Mouse (Mus musculus) embryonic facial prominence, embryonic 13.5 days (tissue): ENCODE measurements around the gene Fam81b. TPM values are rescaled to one million over a fixed set of nuclear protein-coding genes. Genes with fewer than 3 reads are reported as not detected.
"Not testable (repeated sequence)": the region's sequence is repeated elsewhere in the genome, so short reads cannot be mapped to it uniquely, and the experiment has no call there.

Experiments used
- ATAC-seq: fragments of 200-750 bp; cut with Nextera tagmentation; 2 replicates; pipeline ENCODE4 v1.8.0; 2017; ENCODE audit warnings: low read depth; ENCODE audit not compliant: insufficient number of reproducible peaks, insufficient read depth, low FRiP score, low TSS enrichment
- H3K27ac ChIP-seq: fragments of 300-500 bp; sonication (generic); 2 replicates; pipeline ENCODE4 v1.5.1; 2015; ENCODE audit warnings: moderate library complexity, mild to moderate bottlenecking, inconsistent platforms
- H3K27me3 ChIP-seq: fragments of 300-500 bp; sonication (generic); 2 replicates; pipeline ENCODE4 v1.6.1; 2015; ENCODE audit warnings: mild to moderate bottlenecking, inconsistent platforms
- H3K36me3 ChIP-seq: fragments of 300-500 bp; sonication (generic); 2 replicates; pipeline ENCODE4 v1.6.1; 2015; ENCODE audit warnings: mild to moderate bottlenecking, inconsistent platforms
- H3K4me1 ChIP-seq: fragments of 300-500 bp; sonication (generic); 2 replicates; pipeline ENCODE4 v1.6.1; 2015; ENCODE audit warnings: inconsistent platforms
- H3K4me2 ChIP-seq: fragments of 300-500 bp; sonication (generic); 2 replicates; pipeline ENCODE4 v1.6.1; 2015; ENCODE audit warnings: moderate library complexity, mild to moderate bottlenecking, inconsistent platforms
- H3K4me3 ChIP-seq: fragments of 300-500 bp; sonication (generic); 2 replicates; pipeline ENCODE4 v1.5.1; 2015; ENCODE audit warnings: mild to moderate bottlenecking, inconsistent platforms
- H3K9ac ChIP-seq: fragments of 300-500 bp; sonication (generic); 2 replicates; pipeline ENCODE4 v1.6.1; 2015; ENCODE audit warnings: mild to moderate bottlenecking, inconsistent platforms
- H3K9me3 ChIP-seq: fragments of 300-500 bp; sonication (generic); 2 replicates; pipeline ENCODE4 v1.6.1; 2016; ENCODE audit warnings: inconsistent platforms
- WGBS: fragments of 180-500 bp; shearing (Covaris S2); methylation state at CpG from one replicate; pipeline ENCODE4 v1.1.7; 2015; ENCODE audit warnings: mixed read lengths; 5-methylcytosine and 5-hydroxymethylcytosine counted together
- polyA plus RNA-seq: library from polyadenylated mRNA; unstranded; fragments of >200 nt; fragmentation: Nextera tagmentation; extraction: Ambion mirVana; gene quantifications from 2 replicates; pipeline ENCODE4 v1.2.1, GENCODE M21; 2015

The Fam81b gene
- polyA plus RNA-seq = 0.17 TPM in 1 of 2 replicates, not detected in the other

GRCm38 (mm10) chr13:76304637-76305122 lies at the start of gene Fam81b:
Fam81b (minus strand) TSS chr13:76305072.
- H3K27me3 ChIP-seq = no peaks in the 10 kb centered on the region
- no peak within 1 kb of the TSS for H3K4me2 ChIP-seq
- ATAC-seq = no peak
- no peak within 1 kb of the TSS for H3K27ac ChIP-seq
- no peaks in the 10 kb centered on the region for H3K36me3 ChIP-seq
- no peak within 1 kb of the TSS for H3K4me3 ChIP-seq
- H3K9ac ChIP-seq = no peak within 1 kb of the TSS
- H3K4me1 ChIP-seq = no peaks in the 10 kb centered on the region
- 35% methylated on average over 7 of the region's 7 CpGs for WGBS
- H3K9me3 ChIP-seq = no peaks in the 10 kb centered on the region

- not testable (repeated sequence) for H3K9me3 ChIP-seq, H3K4me3 ChIP-seq, H3K9ac ChIP-seq, H3K27ac ChIP-seq, H3K4me2 ChIP-seq, ATAC-seq, H3K36me3 ChIP-seq, H3K4me1 ChIP-seq, H3K27me3 ChIP-seq
- WGBS = 85% methylated on average over 21 of the region's 21 CpGs
These were observed 41.1 kb upstream of the Fam81b start for GRCm38 (mm10) chr13:76345941-76346340.

GRCm38 (mm10) chr13:76318635-76319034 lies 13.8 kb upstream of the Fam81b start:
- ATAC-seq = no peak
- H3K4me2 ChIP-seq = no peak overlapping the region
- no peaks in the 10 kb centered on the region for H3K9me3 ChIP-seq
- no peak overlapping the region for H3K27ac ChIP-seq
- no peaks in the 10 kb centered on the region for H3K4me1 ChIP-seq
- no peak overlapping the region for H3K9ac ChIP-seq
- H3K27me3 ChIP-seq = no peaks in the 10 kb centered on the region
- WGBS = 66% methylated on average over 3 of the region's 3 CpGs
- H3K36me3 ChIP-seq = no peaks in the 10 kb centered on the region
- no peak overlapping the region for H3K4me3 ChIP-seq

- Histone ChIP-seq H3K36me3 (no peaks in the 10 kb centered on the region), H3K9me3 (no peaks in the 10 kb centered on the region), H3K4me1 (no peaks in the 10 kb centered on the region), H3K27me3 (no peaks in the 10 kb centered on the region), H3K4me3 (no peak overlapping the region), H3K9ac (no peak overlapping the region), H3K27ac (no peak overlapping the region), H3K4me2 (no peak overlapping the region)
- 87% methylated on average over 7 of the region's 7 CpGs for WGBS
- ATAC-seq = no peak
These were observed 6.7 kb upstream of the Fam81b start for GRCm38 (mm10) chr13:76311580-76311979.

- Histone ChIP-seq H3K4me1 (no peaks in the 10 kb centered on the region), H3K9ac (no peak overlapping the region), H3K9me3 (no peaks in the 10 kb centered on the region), H3K4me3 (no peak overlapping the region), H3K4me2 (no peak overlapping the region), H3K27ac (no peak overlapping the region), H3K27me3 (no peaks in the 10 kb centered on the region), H3K36me3 (no peaks in the 10 kb centered on the region)
- WGBS = 74% methylated on average over 1 of the region's 1 CpGs
- no peak for ATAC-seq
These were observed 3.9 kb upstream of the Fam81b start for GRCm38 (mm10) chr13:76308811-76309210.

- 59% methylated on average over 2 of the region's 2 CpGs for WGBS
- no peak overlapping the region for H3K4me2 ChIP-seq
- H3K36me3 ChIP-seq = no peaks in the 10 kb centered on the region
- ATAC-seq = no peak
- no peak overlapping the region for H3K4me3 ChIP-seq
- no peaks in the 10 kb centered on the region for H3K27me3 ChIP-seq
- H3K9ac ChIP-seq = no peak overlapping the region
- no peaks in the 10 kb centered on the region for H3K4me1 ChIP-seq
- H3K9me3 ChIP-seq = no peaks in the 10 kb centered on the region
- no peak overlapping the region for H3K27ac ChIP-seq
These were observed 938 bp upstream of the Fam81b start for GRCm38 (mm10) chr13:76305655-76306365.

- H3K36me3 ChIP-seq = no peaks in the 10 kb centered on the region
- 86% methylated on average over 3 of the region's 3 CpGs for WGBS
- no peaks in the 10 kb centered on the region for H3K4me1 ChIP-seq
- no peaks in the 10 kb centered on the region for H3K27me3 ChIP-seq
- ATAC-seq = no peak
- no peaks in the 10 kb centered on the region for H3K9me3 ChIP-seq
- no peak overlapping the region for H3K27ac ChIP-seq
- no peak overlapping the region for H3K4me2 ChIP-seq
- no peak overlapping the region for H3K9ac ChIP-seq
- H3K4me3 ChIP-seq = no peak overlapping the region
These were observed 369 bp upstream of the Fam81b start for GRCm38 (mm10) chr13:76305241-76305640.

GRCm38 (mm10) chr13:76304201-76304600 lies 671 bp downstream of the Fam81b start:
- 81% methylated on average over 1 of the region's 1 CpGs for WGBS
- Histone ChIP-seq H3K27me3 (no peaks in the 10 kb centered on the region), H3K36me3 (no peaks in the 10 kb centered on the region), H3K4me2 (no peak overlapping the region), H3K9me3 (no peaks in the 10 kb centered on the region), H3K27ac (no peak overlapping the region), H3K4me3 (no peak overlapping the region), H3K4me1 (no peaks in the 10 kb centered on the region), H3K9ac (no peak overlapping the region)
- ATAC-seq = no peak

- H3K4me2 ChIP-seq = no peak overlapping the region
- H3K4me3 ChIP-seq = no peak overlapping the region
- H3K27me3 ChIP-seq = no peaks in the 10 kb centered on the region
- H3K4me1 ChIP-seq = no peaks in the 10 kb centered on the region
- no peaks in the 10 kb centered on the region for H3K9me3 ChIP-seq
- H3K27ac ChIP-seq = no peak overlapping the region
- WGBS = 89% methylated on average over 1 of the region's 1 CpGs
- no peak for ATAC-seq
- no peaks in the 10 kb centered on the region for H3K36me3 ChIP-seq
- no peak overlapping the region for H3K9ac ChIP-seq
These were observed 1.7 kb downstream of the Fam81b start for GRCm38 (mm10) chr13:76303160-76303559.

- 68% methylated on average over 2 of the region's 2 CpGs for WGBS
- no peaks in the 10 kb centered on the region for H3K27me3 ChIP-seq
These were observed 2.8 kb downstream of the Fam81b start for GRCm38 (mm10) chr13:76302056-76302455.

GRCm38 (mm10) chr13:76292050-76292449 lies 12.8 kb downstream of the Fam81b start:
- H3K9me3 ChIP-seq = no peaks in the 10 kb centered on the region
- no peak for ATAC-seq
- H3K36me3 ChIP-seq = no peaks in the 10 kb centered on the region
- no peak overlapping the region for H3K9ac ChIP-seq
- 78% methylated on average over 4 of the region's 4 CpGs for WGBS
- no peak overlapping the region for H3K27ac ChIP-seq
- no peak overlapping the region for H3K4me3 ChIP-seq
- no peaks in the 10 kb centered on the region for H3K4me1 ChIP-seq
- H3K27me3 ChIP-seq = no peaks in the 10 kb centered on the region
- H3K4me2 ChIP-seq = no peak overlapping the region

More at GRCm38 (mm10) chr13:76302056-76302455, 2.8 kb downstream of the Fam81b start:
- no peak overlapping the region for H3K27ac ChIP-seq
- H3K9ac ChIP-seq = no peak overlapping the region
- H3K9me3 ChIP-seq = no peaks in the 10 kb centered on the region
- H3K4me1 ChIP-seq = no peaks in the 10 kb centered on the region
- H3K36me3 ChIP-seq = no peaks in the 10 kb centered on the region
- no peak overlapping the region for H3K4me2 ChIP-seq
- H3K4me3 ChIP-seq = no peak overlapping the region
- no peak for ATAC-seq

GRCm38 (mm10) chr13:76284597-76284996 lies 20.3 kb downstream of the Fam81b start:
- Histone ChIP-seq H3K4me3 (no peak overlapping the region), H3K36me3 (no peaks in the 10 kb centered on the region), H3K27ac (no peak overlapping the region), H3K9me3 (no peaks in the 10 kb centered on the region), H3K4me2 (no peak overlapping the region), H3K4me1 (no peaks in the 10 kb centered on the region), H3K27me3 (no peaks in the 10 kb centered on the region), H3K9ac (no peak overlapping the region)
- WGBS = 86% methylated on average over 3 of the region's 3 CpGs
- ATAC-seq = no peak
